Mouse (Mus musculus): ENCODE measurements around the gene Htr7.

DNA sequence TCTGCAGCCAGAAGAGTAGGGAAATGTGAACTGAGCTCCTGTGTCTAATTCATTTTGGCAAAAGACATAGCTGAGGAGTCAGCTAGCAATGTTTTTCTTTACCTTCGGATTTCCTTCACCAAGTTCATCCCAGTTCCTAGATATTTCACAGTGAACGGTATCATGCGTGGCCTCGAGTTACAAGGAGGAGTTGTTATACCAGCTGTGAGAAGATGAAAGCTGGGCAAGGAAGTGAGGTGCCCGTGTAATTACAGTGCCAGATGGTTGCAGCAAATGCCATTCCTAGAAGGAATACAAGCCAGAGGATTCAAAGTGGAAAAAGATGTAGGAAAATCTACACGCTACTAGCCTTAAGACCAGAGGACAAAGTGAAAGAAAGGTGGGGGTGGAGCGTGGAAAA, 41.6 kb upstream of the Htr7 start:
- TF ChIP-seq POLR2A (IDR thresholded peaks at IDR 0.05; ENCODE audit: insufficient read length, low read depth) (no peak), TCF12 (IDR thresholded peaks at IDR 0.05; ENCODE audit: insufficient read depth, poor library complexity, severe bottlenecking) (no peak), REST (IDR thresholded peaks at IDR 0.05; ENCODE audit: insufficient read depth, insufficient read length) (no peak), MAX (IDR thresholded peaks at IDR 0.05; ENCODE audit: low read depth) (no peak), MYOD1 (IDR thresholded peaks at IDR 0.05; ENCODE audit: control insufficient read depth in 1 of 3, insufficient read length in 2 of 3, low read depth in 2 of 3) (no peak), USF1 (IDR thresholded peaks at IDR 0.05; ENCODE audit: low read depth) (no peak), TCF3 (IDR thresholded peaks at IDR 0.05; ENCODE audit: insufficient read length, low read depth) (no peak), MYOG (IDR thresholded peaks at IDR 0.05; ENCODE audit: control insufficient read depth in 1 of 3, insufficient read depth in 1 of 3, insufficient read length in 2 of 3, low read depth in 2 of 3) (no peak), POLR2AphosphoS2 (IDR thresholded peaks at IDR 0.05; ENCODE audit: insufficient read length, low read depth) (no peak)
